Mouse (Mus musculus): ENCODE results near the gene Rundc3a. TPM values are rescaled to one million over a fixed set of nuclear protein-coding genes. Genes with fewer than 3 reads are reported as not detected.
"Not testable (repeated sequence)": the region's sequence is repeated elsewhere in the genome, so short reads cannot be mapped to it uniquely, and the experiment has no call there.

The Rundc3a gene
- polyA plus RNA-seq, 1 experiment from 2014 or later: 117 TPM

DNA sequence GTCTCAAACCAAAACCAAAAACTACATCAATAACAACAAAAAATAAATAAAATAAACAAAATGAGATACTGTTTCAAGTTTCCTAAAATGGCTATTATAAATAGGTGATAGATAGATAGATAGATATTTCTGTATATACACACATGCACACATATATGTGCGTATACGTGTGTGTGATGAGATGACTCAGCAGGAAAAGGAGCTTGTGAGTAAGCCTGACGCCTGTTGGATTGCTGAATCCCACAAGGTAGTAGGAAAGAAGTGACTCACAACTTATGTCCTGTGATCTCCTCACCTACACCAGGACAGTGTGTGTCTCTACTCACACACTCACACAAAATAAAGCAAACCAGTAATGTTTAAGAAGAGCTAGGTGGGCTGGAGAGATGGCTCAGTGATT lies 10.4 kb upstream of the Rundc3a start:
- Histone ChIP-seq H3K9ac (replicated peaks) (no peak overlapping the region), H3K4me1 (no peaks in the 10 kb centered on the region), H3K4me2 (replicated peaks) (no peak overlapping the region), H3K4me3 (no peak overlapping the region), H3K27ac (replicated peaks) (no peak overlapping the region), H3K36me3 (no peaks in the 10 kb centered on the region), H3K27me3 (no peaks in the 10 kb centered on the region), H3K9me3 (peaks cover 4% of the 10 kb centered on the region; the same call in 1 of the 2 replicates)
- 91% methylated on average over 3 of the region's 3 CpGs for WGBS
- no peak for ATAC-seq (ENCODE audit: low FRiP score, low read depth)

DNA sequence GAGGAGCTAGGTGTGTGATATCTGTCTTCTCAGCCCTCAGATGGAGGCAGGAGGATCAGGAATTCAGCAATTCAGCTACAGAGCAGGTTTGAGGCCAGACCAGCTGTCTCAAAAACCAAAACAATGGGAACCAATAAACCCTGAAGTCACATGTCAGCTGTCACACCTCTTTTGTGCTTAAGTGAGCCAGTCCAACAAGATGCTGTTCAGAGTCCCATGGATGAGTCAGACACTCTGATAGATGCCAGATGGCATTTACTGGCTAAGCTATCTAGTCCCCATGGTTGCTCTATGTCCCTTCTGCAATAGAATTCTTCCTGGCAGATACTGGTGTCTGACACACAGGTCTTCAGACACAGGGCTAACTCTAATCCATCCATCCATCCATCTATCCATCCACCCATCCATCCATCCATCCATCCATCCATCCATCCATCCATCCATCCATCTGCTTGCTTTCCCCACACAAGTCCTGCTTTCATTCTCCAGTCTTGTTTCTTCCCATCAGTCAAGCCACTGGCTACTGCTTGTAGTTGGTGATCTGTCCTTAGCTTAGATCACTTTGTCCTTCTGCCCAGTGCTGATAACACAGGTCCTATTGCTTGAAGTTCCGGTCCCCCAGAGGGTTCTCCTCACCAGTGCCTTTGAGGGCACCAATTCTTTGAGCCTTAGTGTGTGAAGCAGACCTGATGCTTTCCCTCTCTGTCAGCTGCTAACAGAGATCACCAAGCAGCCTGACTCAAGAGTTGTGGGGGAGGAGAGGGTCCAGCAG lies 9.7 kb upstream of the Rundc3a start:
- WGBS: 88% methylated on average over 1 of the region's 1 CpGs
- Histone ChIP-seq H3K27ac (replicated peaks) (no peak overlapping the region), H3K4me2 (replicated peaks) (no peak overlapping the region), H3K9ac (replicated peaks) (no peak overlapping the region), H3K27me3 (no peaks in the 10 kb centered on the region), H3K9me3 (peaks cover 4% of the 10 kb centered on the region; the same call in 1 of the 2 replicates), H3K36me3 (no peaks in the 10 kb centered on the region), H3K4me3 (no peak overlapping the region), H3K4me1 (no peaks in the 10 kb centered on the region)
- no peak for ATAC-seq (ENCODE audit: low FRiP score, low read depth)

DNA sequence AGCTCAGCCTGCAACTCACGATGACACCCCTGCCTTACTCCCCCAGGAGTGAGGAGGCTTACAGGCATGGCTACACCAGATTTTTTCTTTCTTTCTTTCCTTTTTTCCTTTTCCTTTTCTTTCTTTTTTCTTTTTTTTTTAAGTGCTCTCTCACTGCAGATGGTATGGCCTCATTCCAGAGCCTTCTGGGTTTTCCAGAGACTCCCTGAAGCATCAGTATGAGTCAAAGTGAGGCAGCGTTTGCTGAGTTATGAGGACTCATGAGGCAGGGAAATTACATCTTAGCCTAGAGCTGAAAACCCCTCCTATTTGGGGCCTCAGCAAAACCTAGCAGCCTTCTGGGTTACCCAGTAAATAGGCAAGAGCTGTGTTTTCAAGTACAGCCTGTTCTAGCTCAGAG lies 8.8 kb upstream of the Rundc3a start:
- Histone ChIP-seq H3K4me2 (replicated peaks) (no peak overlapping the region), H3K27ac (replicated peaks) (no peak overlapping the region), H3K36me3 (no peaks in the 10 kb centered on the region), H3K4me1 (no peaks in the 10 kb centered on the region), H3K9ac (replicated peaks) (no peak overlapping the region), H3K9me3 (no peaks in the 10 kb centered on the region), H3K27me3 (no peaks in the 10 kb centered on the region), H3K4me3 (no peak overlapping the region)
- 87% methylated on average over 2 of the region's 2 CpGs for WGBS
- ATAC-seq (ENCODE audit: low FRiP score, low read depth): no peak

DNA sequence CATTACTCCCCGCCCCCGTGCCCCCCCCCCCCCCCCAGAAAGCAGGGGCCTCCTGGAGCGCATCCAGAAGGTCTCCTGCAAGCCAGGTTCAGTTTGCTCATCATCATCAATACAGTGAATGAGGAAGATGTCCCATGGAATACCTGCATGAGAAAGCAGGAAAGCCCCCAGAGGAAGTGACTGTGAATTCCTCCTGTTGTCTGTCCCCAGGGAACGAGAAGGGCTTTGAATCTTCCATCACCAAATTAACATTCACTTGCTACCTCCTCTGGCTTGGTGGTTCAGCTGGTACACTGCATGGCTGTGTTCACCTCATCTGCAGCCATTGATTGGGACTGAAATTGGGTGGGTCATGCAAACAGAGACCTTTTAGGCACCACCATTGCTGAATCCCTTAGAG lies 8.1 kb upstream of the Rundc3a start:
- no peaks in the 10 kb centered on the region for H3K27me3 ChIP-seq
- no peak overlapping the region for H3K9ac ChIP-seq (replicated peaks)
- no peaks in the 10 kb centered on the region for H3K4me1 ChIP-seq
- 55% methylated on average over 4 of the region's 4 CpGs for WGBS
- H3K9me3 ChIP-seq: no peaks in the 10 kb centered on the region
- H3K27ac ChIP-seq (replicated peaks): no peak overlapping the region
- no peaks in the 10 kb centered on the region for H3K36me3 ChIP-seq
- no peak for ATAC-seq (ENCODE audit: low FRiP score, low read depth)
- H3K4me2 ChIP-seq (replicated peaks): no peak overlapping the region
- no peak overlapping the region for H3K4me3 ChIP-seq

DNA sequence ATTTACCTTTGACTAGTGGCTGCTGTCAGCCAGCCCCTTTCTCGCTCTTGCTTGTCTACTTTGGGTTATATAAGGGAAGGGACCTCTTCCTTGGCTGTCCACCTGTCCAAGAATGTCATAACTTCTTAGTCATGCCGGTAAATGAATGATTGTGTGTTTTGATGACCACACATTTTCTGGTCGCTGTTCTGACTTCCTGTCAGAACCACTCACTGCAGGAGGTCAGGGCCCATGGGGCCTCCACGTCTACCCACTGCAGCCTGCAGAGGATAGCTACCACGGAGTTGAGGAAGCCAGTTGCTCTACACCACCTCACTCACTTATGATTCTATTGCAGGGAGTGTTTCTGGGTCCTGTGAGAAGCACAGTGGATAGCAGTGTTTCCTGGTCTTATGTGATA lies 7.1 kb upstream of the Rundc3a start:
- Histone ChIP-seq H3K36me3 (no peaks in the 10 kb centered on the region), H3K9ac (replicated peaks) (no peak overlapping the region), H3K4me3 (no peak overlapping the region), H3K4me1 (no peaks in the 10 kb centered on the region), H3K4me2 (replicated peaks) (no peak overlapping the region), H3K9me3 (no peaks in the 10 kb centered on the region), H3K27me3 (no peaks in the 10 kb centered on the region), H3K27ac (replicated peaks) (no peak overlapping the region)
- 67% methylated on average over 5 of the region's 5 CpGs for WGBS
- ATAC-seq (ENCODE audit: low FRiP score, low read depth): no peak

DNA sequence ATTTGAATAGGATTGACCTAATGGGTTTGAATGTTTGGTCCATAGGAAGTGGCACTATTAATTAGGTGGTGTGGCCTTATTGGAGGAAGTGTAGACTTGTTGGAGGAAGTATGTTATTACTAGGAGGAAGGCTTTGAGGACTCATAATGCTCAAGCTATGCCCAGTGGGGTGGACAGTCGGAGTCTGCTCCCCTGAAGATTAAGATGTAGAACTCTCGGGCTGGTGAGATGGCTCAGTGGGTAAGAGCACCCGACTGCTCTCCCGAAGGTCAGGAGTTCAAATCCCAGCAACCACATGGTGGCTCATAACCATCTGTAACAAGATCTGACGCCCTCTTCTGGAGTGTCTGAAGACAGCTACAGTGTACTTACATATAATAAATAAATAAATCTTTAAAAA lies 3.8 kb upstream of the Rundc3a start:
- not testable (repeated sequence) for H3K27ac ChIP-seq (replicated peaks); H3K4me3 ChIP-seq; H3K27me3 ChIP-seq; ATAC-seq (ENCODE audit: low FRiP score, low read depth); H3K9me3 ChIP-seq; H3K9ac ChIP-seq (replicated peaks); H3K36me3 ChIP-seq; H3K4me2 ChIP-seq (replicated peaks)
- H3K4me1 ChIP-seq: peaks cover 16% of the 10 kb centered on the region
- WGBS: 86% methylated on average over 4 of the region's 5 CpGs

DNA sequence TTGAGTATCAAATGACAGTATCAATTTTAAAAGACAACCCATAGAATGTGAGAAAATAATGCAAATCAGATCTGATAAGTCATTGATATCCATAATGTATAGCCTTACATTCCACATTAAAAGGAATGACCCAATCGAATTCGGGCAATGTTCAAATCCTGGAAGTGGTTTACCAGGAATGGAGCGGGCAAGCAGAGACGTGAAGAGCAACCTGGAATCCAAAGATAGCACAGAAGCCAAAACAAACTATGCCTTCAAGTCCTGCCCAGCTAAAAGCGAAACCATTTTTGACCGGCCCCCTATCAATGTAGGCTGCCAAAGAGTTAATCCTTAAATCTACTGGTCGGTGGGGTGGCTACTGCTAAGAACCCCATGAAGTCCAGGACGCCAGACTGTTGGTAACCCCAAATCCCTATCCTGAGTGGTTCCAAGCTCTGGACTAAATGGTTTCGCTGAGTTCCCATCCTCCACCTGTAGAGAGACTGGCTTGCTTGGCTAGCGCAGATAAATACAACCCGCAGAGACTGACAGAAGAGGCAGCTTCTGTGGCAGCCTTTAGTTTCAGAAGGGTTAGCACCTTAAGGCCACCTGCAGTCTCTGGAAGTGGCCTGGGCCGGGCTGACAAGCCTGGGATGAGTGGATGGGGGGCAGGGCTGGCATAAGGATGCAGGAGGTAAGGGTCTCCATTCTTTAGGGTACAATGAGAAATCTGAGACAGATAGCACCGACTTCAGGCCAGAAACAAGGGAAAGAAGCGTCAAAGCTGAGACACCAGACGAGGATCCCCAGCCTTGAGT lies 564 bp upstream of the Rundc3a start:
- Histone ChIP-seq H3K4me3 (peak overlapping the region; percentile 67), H3K27ac (replicated peaks) (peak overlapping the region; percentile 92), H3K36me3 (no peaks in the 10 kb centered on the region), H3K4me1 (peaks cover 45% of the 10 kb centered on the region), H3K9me3 (no peaks in the 10 kb centered on the region), H3K9ac (replicated peaks) (peak overlapping the region; percentile 57), H3K4me2 (replicated peaks) (peak overlapping the region; percentile 63), H3K27me3 (peaks cover 4% of the 10 kb centered on the region)
- 20% methylated on average over 15 of the region's 15 CpGs for WGBS
- ATAC-seq (ENCODE audit: low FRiP score, low read depth): peak; percentile 48

DNA sequence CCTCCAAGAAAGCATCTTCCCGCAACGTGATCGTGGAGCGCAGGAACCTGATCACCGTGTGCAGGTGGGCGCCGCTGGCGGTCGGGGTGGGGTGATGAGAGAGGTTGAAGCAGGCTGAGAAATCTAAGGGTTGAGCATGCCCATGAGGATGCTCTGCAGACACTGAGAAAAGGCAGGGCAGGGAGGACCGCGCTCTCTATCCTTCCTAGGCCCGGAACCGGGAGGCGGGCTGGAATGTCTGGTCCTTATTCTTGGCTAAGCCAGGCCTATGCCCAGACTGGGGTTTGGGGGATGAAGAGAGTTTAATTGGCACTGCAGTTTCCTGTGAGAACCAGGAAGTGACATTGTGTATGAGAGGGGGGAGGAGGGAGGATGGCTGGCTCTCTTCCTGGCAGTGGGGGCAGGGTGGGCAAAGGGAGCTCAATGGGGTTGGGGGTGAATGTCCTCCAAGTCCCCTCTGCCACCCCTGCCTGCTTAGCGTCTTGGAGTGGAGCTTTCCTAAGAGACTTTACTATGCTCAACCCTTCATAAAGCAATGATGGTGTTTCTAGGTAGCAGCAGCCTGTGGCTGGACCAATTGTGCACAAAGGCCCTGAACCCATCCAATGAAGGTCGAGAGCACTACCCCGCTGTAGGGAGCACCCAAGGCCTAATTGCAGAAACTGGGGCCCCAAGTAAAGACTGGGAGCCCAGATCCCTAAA lies 667 bp downstream of the Rundc3a start:
- peaks cover 14% of the 10 kb centered on the region for H3K27me3 ChIP-seq
- peak overlapping the region; percentile 83 for H3K9ac ChIP-seq (replicated peaks)
- no peaks in the 10 kb centered on the region for H3K9me3 ChIP-seq
- 6% methylated on average over 17 of the region's 17 CpGs for WGBS
- ATAC-seq (ENCODE audit: low FRiP score, low read depth): peak; percentile 57
- H3K4me3 ChIP-seq: peak overlapping the region; percentile 67
- H3K4me1 ChIP-seq: peaks cover 55% of the 10 kb centered on the region
- H3K27ac ChIP-seq (replicated peaks): peak overlapping the region; percentile 92
- peak overlapping the region; percentile 63 for H3K4me2 ChIP-seq (replicated peaks)
- H3K36me3 ChIP-seq: 0 out of 2 replicates have a peak, but pooled peaks cover 9% of the 10 kb centered on the region

DNA sequence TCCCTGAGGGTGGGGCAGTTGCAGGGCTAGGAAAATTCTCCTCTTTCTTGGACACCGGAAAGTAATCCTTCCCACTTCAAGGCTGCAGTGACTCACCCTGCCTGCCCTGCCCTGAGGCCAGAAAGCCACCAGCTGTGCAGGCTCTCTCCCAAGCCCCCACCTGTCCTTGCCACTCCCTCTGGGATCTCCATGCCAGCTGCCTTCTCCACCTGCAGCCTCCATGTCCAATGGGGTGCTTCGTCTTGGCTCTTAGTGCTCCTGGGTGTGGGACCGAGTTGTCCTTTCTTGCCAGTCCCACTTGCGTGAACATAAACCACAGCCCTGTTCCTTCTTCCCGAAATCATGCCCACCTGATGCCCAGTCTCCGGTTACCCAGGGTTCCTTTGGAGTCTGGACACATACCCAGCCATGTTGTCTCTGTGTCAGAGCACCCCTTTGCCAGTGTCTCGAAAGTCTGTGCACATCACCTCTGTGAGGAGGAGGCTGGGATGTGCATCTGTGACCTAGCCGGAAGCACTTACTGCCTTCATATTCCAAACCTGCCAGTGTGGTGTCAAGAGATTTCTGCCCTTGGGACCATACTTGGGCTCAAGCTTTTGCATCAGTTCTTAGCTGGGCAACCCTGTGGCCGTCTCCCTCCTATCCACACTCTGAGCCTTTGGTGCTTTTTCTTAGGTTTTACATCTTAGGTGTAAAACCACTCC lies 1.4 kb downstream of the Rundc3a start:
- H3K27ac ChIP-seq (replicated peaks): peak overlapping the region; percentile 92
- 73% methylated on average over 9 of the region's 9 CpGs for WGBS
- peak overlapping the region; percentile 83 for H3K9ac ChIP-seq (replicated peaks)
- H3K9me3 ChIP-seq: no peaks in the 10 kb centered on the region
- H3K4me2 ChIP-seq (replicated peaks): peak overlapping the region; percentile 63
- ATAC-seq (ENCODE audit: low FRiP score, low read depth): no peak
- H3K27me3 ChIP-seq: peaks cover 21% of the 10 kb centered on the region
- H3K4me3 ChIP-seq: peak overlapping the region; percentile 67
- peaks cover 12% of the 10 kb centered on the region; the same call in 1 of the 2 replicates for H3K36me3 ChIP-seq
- H3K4me1 ChIP-seq: peaks cover 62% of the 10 kb centered on the region

DNA sequence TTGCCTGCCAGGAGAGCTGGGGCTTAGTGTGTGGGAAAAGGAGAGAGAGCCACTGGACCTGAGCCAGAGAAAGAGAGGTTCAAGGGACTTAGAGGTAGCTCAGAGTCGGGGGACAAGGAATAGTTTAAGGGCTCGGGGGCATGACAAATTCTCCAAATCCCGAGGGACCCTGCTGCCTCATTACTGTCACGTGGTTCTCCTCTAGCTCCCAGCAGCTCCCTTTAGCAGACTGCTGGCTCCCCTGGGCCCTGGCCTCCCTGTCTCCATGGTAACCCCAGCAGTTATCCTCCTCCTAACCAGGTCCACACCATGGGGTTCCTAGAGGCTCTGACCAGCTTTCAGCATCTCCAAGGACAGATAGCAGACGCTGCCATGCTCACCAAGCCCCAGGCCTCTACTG lies 2.0 kb downstream of the Rundc3a start:
- H3K27ac ChIP-seq (replicated peaks): peak overlapping the region; percentile 92
- no peak for ATAC-seq (ENCODE audit: low FRiP score, low read depth)
- peak overlapping the region; percentile 67 for H3K4me3 ChIP-seq
- WGBS: 0% methylated on average over 5 of the region's 5 CpGs
- H3K9ac ChIP-seq (replicated peaks): peak overlapping the region; percentile 83
- H3K4me2 ChIP-seq (replicated peaks): peak overlapping the region; percentile 63
- H3K27me3 ChIP-seq: peaks cover 28% of the 10 kb centered on the region
- H3K9me3 ChIP-seq: no peaks in the 10 kb centered on the region
- H3K36me3 ChIP-seq: peaks cover 19% of the 10 kb centered on the region; the same call in 1 of the 2 replicates
- peaks cover 68% of the 10 kb centered on the region for H3K4me1 ChIP-seq

DNA sequence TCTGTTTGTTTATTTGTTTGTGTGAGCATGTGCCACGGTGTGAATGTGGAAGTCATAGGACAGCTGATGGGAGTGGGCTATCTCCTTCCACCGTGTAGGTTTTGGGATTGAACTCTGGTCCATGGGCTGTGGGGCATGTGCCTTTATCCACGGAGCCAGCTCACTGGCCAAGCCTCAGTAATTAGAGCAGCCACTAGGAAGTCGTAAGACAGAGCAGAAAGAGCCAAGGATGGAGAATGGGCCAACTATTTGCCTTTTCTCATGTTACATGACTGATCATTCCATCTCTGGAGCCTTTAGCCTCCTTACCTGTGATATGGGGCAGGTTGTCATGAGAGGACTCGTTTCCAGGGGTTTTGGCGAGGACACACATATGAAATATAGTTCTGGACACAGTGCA lies 3.1 kb downstream of the Rundc3a start:
- peaks cover 38% of the 10 kb centered on the region for H3K27me3 ChIP-seq
- no peaks in the 10 kb centered on the region for H3K9me3 ChIP-seq
- no peak for ATAC-seq (ENCODE audit: low FRiP score, low read depth)
- peak overlapping the region; percentile 67; the same call in 1 of the 2 replicates for H3K4me3 ChIP-seq
- H3K36me3 ChIP-seq: peaks cover 29% of the 10 kb centered on the region
- H3K9ac ChIP-seq (replicated peaks): 0 out of 2 replicates have a peak overlapping the region, but pooled peaks have one; percentile 83
- 65% methylated on average over 6 of the region's 6 CpGs for WGBS
- H3K27ac ChIP-seq (replicated peaks): 0 out of 2 replicates have a peak overlapping the region, but pooled peaks have one; percentile 92
- peaks cover 73% of the 10 kb centered on the region for H3K4me1 ChIP-seq
- H3K4me2 ChIP-seq (replicated peaks): peak overlapping the region; percentile 63
